Mouse (Mus musculus) erythroblast, embryonic 14.5 days (primary cell): ENCODE measurements at regions not wholly inside any gene's neighbourhood (a gene's known extent, or its start where the extent isn't known, plus 50 kb on each side); places are given as distances from the start of the nearest gene placed in this dataset.

ENCODE experiments used
- GATA1 ChIP-seq: IDR thresholded peaks from 2 replicates; pipeline ENCODE4 v1.6.1; 2012; ENCODE audit warnings: low read length, inconsistent platforms, mixed read lengths
- TAL1 ChIP-seq: IDR thresholded peaks from 3 replicates; pipeline ENCODE4 v1.6.1; 2012; ENCODE audit warnings: low read length, inconsistent platforms, mixed read lengths

- no peak for TF ChIP-seq TAL1
- no peak for TF ChIP-seq GATA1
Measured at GRCm38 (mm10) chr5:133167001-133167461, 623.9 kb upstream of the Auts2 start.
